Mouse (Mus musculus): Measurements from ENCODE around the gene Fuca1.

DNA sequence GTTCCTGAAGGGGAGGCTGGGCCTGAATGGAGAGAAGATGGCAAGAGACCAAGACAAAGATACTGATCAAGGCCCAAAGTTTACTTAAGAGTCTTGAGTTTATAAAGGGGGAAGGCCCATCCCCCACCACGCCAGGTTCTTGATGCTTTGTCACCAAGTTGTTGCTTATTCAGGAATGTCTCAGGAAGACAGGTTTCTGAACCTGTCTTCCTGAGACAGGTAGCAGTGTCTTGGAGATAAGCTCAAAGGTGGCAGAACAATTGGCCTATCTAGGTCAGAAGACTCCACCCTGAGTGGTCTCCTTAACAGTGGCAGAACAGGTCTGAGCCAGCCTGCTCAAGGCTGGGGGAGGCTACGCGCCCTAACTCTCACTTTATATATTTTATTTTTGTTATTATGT, 6.3 kb downstream of the Fuca1 start:
- TF ChIP-seq CTCF (IDR thresholded peaks at IDR 0.05; ENCODE audit: insufficient read depth, low read depth, low read length) (no peak), POLR2A (IDR thresholded peaks at IDR 0.05; ENCODE audit: insufficient read depth, low read depth, low read length) (no peak)
